Mouse (Mus musculus): ENCODE results near the gene Commd4.

DNA sequence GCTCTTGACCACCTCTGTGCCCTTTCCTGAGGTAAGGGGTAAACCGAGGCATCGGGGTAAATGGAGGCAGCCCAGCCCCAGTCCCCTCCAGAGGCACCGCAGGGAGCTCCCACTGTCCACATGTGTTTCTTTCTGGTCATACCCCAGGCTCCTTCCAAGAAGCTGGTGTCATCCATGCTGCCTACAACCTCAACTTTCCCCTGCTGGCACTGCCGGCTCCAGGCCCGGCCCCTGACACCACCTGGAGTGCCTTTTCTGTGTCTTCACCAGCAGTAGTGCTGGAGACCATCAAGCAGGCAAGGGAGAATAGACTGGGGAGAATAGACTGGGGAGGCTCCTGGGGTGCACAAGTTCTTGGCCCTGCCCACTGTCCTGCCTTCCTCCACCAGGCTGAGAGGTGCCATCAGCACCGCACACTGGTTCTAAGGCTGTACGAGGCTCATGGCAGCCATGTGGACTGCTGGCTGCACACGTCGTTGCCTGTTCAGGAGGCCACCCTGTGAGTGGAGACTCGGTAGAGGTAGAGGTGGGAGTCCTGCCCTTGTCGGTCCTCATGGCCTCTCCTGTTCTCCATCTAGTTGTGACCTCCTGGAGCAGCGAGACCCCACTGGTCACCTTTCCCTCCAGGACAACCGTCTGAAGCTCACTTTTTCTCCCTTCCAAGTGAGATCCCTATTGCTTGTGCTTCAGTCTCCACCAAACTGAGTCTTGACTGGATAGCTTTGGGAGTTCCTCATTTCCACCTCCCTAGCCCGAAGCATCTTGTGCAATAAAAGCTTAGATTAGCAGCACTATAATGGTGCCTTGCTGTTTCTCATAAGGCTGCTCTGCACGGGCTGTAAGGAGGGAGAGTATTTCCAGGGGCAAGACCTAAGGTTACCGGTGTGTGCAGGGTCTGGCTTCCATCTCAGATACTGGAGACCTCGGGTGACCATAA lies 16.4 kb downstream of the Commd4 start:
- no peak for TF ChIP-seq POLR2A (IDR thresholded peaks at IDR 0.05; ENCODE audit: borderline replicate concordance, insufficient read depth, low read length)
- TF ChIP-seq CTCF (IDR thresholded peaks at IDR 0.05; ENCODE audit: borderline replicate concordance, insufficient read depth, low read depth, low read length), result no peak
